Mouse (Mus musculus): ENCODE data around the gene Lamtor1.

Gene Lamtor1

GRCm38 (mm10) chr7:101905561-101906286, at the start of gene Lamtor1:
Gene Lamtor1, plus strand, starts transcription at chr7:101905904.
- DNase-seq: peak; percentile 99 to 100

- DNase-seq: no peak
Observed at GRCm38 (mm10) chr7:101857094-101857493, 48.6 kb upstream of the Lamtor1 start, which contains the start of gene Folr2. Gene Folr2, minus strand, starts transcription at chr7:101857194.

GRCm38 (mm10) chr7:101858362-101858761, 47.3 kb upstream of the Lamtor1 start:
- no peak for DNase-seq

- DNase-seq: no peak
Observed at GRCm38 (mm10) chr7:101860978-101861377, 44.7 kb upstream of the Lamtor1 start.

- DNase-seq: no peak
Observed at GRCm38 (mm10) chr7:101862291-101862690, 43.4 kb upstream of the Lamtor1 start.

- no peak for DNase-seq
Observed at GRCm38 (mm10) chr7:101863415-101863814, 42.3 kb upstream of the Lamtor1 start, which contains the start of gene Anapc15. Gene Anapc15, plus strand, starts transcription at chr7:101863715.

GRCm38 (mm10) chr7:101866491-101867265, 39.0 kb upstream of the Lamtor1 start:
- DNase-seq: no peak

GRCm38 (mm10) chr7:101867482-101867881, 38.2 kb upstream of the Lamtor1 start:
- DNase-seq: no peak

GRCm38 (mm10) chr7:101868241-101869162, 37.2 kb upstream of the Lamtor1 start:
- no peak for DNase-seq

GRCm38 (mm10) chr7:101869163-101869500, 36.6 kb upstream of the Lamtor1 start:
- no peak for DNase-seq

GRCm38 (mm10) chr7:101870629-101871028, 35.1 kb upstream of the Lamtor1 start, which contains the start of gene Folr1:
Gene Folr1, minus strand, starts transcription at chr7:101870788.
- DNase-seq: no peak

- no peak for DNase-seq
Observed at GRCm38 (mm10) chr7:101871296-101871695, 34.4 kb upstream of the Lamtor1 start.

- no peak for DNase-seq
Observed at GRCm38 (mm10) chr7:101875978-101876377, 29.7 kb upstream of the Lamtor1 start.

GRCm38 (mm10) chr7:101880855-101881254, 24.8 kb upstream of the Lamtor1 start:
- DNase-seq: no peak

- no peak for DNase-seq
Observed at GRCm38 (mm10) chr7:101882413-101883154, 23.1 kb upstream of the Lamtor1 start.

- DNase-seq: no peak
Observed at GRCm38 (mm10) chr7:101884160-101884559, 21.5 kb upstream of the Lamtor1 start.

- no peak for DNase-seq
Observed at GRCm38 (mm10) chr7:101886274-101886673, 19.4 kb upstream of the Lamtor1 start.

GRCm38 (mm10) chr7:101888460-101888859, 17.2 kb upstream of the Lamtor1 start:
- DNase-seq: no peak

- DNase-seq: peak in 1 of 2 experiments; percentile 26
Observed at GRCm38 (mm10) chr7:101895695-101896094, 10.0 kb upstream of the Lamtor1 start.

- peak; percentile 96 for DNase-seq
Observed at GRCm38 (mm10) chr7:101896104-101897066, 9.3 kb upstream of the Lamtor1 start.

Measured in cerebellum, postnatal 25 days (tissue).